Mouse (Mus musculus) thymus, adult 2 months (tissue): ENCODE results near the gene Plxnc1.

Source experiments
- CTCF ChIP-seq: fragments of 200-500 bp; IDR thresholded peaks from 2 replicates; pipeline ENCODE4 v1.5.1; 2012; ENCODE audit warnings: mild to moderate bottlenecking, control low read depth, low read length, moderate library complexity, borderline replicate concordance; ENCODE audit not compliant: control insufficient read depth, poor library complexity, insufficient read depth; ENCODE audit errors: extremely low read depth
- POLR2A ChIP-seq: fragments of 200-500 bp; IDR thresholded peaks from 2 replicates; pipeline ENCODE4 v1.6.1; 2012; ENCODE audit warnings: mild to moderate bottlenecking, low read length, control low read depth, moderate library complexity; ENCODE audit not compliant: control insufficient read depth, poor library complexity, insufficient read depth; ENCODE audit errors: extremely low read depth

- TF ChIP-seq CTCF (no peak), POLR2A (no peak)
These were observed 83.8 kb downstream of the Plxnc1 start for GRCm38 (mm10) chr10:94860870-94861269.
